Mouse (Mus musculus) adipocyte (in vitro differentiated cells): Measurements from ENCODE around the gene Psmc5.
A peak's percentile ranks its signal among the peaks of the same experiment; 100 is the strongest.

ENCODE experiments used
- DNase-seq: peaks from one replicate; pipeline ENCODE4 v3.0.0-alpha.2; 2016; ENCODE audit warnings: low spot score

Psmc5 gene

DNA sequence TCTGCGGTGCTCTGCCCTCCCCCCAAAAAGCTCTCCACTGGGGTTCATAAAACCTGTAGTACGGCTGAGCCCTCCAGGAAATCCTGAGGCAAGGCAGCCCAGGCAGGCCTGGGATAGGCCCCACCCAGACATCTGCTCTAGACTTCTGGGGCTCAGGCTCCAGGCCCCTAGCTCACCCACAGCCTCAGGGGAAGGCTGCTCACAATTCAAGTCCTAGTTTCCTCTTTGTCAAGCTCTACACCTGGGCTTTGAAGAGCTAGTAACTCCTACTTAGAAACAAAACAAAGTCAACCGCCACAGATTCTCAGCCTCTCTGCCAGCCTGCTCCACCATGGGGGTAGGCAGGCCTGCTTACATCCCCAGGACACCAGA lies 13.1 kb downstream of the Psmc5 start:
- peak; percentile 38 for DNase-seq

DNA sequence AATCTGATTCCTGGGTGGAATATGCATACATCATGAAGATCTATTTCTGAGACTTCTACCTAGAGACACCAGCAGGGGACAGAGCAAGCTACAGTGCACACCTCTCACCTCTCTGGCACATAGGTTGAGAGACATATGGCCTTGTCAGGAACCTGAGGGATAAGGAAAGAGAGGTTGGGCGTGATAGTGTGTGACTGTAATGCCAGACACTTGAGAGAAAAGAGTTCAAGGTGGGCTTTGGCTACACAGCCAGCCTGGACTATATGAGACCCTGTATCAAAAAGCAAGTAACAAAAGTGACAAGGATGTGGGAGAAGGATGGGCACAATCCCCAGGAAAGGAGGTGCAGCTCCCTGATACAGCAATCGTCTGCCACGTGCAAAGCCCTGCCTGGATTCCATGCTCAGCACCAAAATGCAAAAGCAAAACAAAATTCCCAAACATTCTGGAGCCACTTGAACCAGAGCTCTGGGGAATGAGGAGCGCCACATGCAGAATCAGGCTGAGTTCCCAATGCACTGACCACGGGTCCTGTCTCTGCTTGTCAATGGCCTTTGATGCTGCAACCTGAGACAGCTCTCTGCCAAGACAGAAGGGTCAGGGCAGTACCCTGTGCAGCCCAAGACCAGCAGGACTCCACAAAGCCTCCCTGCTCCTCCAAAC lies 15.3 kb downstream of the Psmc5 start:
- peak; percentile 41 for DNase-seq

DNA sequence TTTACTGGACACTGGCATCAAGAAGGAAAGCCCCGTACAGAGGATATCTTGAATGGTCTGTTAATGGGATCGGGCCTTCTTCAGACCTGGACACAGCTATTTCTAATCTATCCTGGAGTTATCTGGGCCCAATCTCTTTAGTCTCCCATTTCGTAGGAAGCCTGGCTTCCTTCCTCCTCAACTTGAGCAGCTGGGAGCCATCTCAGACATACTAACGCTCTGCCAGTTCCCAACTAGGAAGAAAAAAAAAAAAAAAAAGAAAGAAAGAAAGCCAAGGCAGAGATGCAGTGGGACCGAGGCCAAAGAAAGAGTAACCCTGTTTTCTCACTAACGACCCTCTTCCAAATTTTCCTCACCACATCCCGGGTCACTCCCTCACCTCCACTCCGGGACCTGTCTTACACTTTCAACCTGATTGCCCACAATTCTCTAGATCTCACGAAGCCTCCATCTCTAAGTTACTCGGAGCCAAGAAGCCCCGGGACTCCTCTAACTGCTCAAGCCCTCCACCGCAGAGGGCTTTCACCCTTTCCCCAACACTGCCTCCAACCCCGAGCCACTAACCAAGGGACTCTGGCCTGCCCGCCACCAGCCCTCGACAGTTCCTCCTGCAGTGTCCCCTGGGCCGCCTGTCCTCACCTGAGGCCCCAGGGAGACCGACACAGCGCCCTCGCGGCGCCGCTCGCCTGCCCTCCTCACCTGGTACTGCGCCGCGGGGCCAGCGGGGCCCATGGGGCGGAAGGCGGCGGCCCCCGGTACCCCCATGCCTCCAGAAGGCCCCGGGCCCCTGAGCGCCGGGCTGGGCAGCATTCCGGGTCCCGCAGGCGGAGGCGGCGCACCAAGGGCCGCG lies 16.1 kb downstream of the Psmc5 start:
- DNase-seq: peak; percentile 45

DNA sequence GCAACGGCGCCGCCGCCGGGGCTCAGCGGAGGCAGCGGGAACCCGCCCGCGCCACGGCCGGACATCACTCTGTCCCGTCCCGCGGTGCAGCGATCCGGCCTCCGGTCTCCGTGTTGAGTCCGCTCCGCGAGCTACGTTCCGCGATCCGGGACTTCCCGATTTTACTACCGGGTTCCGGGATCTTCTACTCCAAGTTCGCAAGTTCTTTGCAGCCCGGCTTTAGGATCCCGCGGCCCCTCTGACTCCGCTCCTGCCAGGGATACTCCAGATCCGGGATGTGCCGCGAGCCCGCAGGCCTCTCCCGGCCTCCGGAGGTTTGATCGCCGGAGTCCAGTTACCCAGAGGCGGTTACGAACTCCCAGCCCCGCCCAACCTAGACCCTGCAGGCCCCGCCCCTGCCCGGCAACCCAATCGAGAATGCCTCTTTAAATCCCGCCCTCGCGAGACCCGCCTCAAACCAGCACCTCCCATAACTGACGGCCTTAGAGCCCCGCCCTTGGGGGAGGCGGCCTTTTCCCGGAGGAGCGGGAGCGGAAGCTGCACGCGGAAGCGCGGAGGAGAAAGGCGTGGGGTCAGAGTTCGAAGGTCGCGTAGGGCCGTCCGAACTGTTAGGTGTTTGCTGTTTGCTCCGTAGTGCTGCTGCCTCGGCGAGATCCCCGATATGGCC lies 16.8 kb downstream of the Psmc5 start, which contains the start of gene Smarcd2:
TSS of gene Smarcd2 (minus strand) at position 329 of the 667 bp plus-strand sequence.
- DNase-seq: peak; percentile 99

DNA sequence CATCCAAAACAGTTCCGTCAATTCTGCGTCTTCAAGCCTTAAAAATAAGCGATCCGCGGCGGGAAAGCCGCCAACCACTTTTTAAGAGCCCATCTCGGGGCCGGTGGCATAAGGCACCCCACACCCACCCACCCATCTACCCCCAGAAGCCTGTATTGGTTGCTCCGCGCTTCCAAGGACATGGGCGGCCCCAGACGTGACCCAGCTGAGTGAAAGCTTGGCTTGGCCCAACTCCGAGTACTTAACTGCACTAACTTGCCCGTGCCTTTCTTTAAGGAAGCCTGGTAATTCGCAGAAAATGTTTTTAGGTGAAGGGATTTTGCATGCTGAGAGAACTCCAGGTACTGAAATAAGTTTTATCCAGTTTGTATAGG lies 17.3 kb downstream of the Psmc5 start:
- no peak for DNase-seq

DNA sequence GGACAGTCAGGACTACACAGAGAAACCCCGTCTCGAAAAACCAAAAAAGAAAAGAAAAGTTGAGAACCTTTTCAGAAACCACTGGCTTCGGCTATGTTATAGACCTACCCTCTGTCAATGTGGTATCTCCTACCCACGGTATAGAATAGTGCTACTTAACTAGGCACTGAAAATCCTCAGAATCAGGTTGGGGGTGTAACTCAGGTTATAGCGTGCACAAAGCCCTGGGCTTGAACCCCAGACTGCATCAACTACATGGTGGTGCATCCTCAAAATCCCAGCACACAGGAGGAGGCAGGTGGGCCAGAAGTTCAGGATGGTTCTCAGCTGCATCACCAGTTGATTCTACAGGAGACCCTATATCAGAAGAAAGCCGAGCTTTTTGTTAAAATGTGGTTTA lies 17.9 kb downstream of the Psmc5 start:
- no peak for DNase-seq

DNA sequence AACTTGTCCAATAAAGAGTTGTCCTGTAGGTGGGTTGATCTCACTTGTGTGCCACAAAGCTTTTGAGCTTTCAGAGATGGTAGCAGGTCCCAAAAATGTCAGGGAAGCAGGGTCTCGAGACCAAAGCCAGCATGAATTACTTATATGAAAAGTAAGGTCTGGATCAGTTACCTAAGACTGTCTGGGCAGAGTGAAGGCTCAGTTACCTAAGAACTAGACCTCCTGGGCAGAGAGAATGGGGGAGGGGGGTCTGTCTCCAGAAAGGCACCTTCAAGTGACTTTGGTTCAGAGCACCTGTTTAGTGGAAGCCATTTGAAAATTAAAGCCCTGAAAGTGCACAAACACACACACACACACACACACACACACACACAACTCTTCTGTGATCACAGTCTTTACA lies 18.4 kb downstream of the Psmc5 start:
- no peak for DNase-seq

DNA sequence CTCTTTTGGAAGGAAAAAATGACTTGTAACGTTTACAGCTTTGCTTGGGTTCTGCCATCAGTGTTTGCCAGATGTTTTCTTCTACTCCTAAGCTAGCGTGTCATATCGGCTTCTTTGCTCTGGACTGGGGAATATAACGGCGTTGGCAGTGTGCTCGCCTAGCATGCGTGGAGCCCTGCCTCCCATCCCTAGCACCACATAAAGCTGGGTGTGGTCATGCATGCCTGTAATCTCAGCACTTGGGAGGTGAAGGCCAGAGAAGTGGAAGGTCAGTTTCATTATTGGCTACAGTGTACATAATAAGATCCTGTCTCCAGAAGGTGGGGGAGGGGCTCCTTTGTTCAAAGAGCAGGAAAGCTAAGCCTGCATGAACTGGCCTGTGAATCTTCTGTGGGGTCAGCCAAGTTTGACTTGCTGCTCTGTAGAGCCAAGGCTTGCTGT lies 19.0 kb downstream of the Psmc5 start:
- peak; percentile 49 for DNase-seq

DNA sequence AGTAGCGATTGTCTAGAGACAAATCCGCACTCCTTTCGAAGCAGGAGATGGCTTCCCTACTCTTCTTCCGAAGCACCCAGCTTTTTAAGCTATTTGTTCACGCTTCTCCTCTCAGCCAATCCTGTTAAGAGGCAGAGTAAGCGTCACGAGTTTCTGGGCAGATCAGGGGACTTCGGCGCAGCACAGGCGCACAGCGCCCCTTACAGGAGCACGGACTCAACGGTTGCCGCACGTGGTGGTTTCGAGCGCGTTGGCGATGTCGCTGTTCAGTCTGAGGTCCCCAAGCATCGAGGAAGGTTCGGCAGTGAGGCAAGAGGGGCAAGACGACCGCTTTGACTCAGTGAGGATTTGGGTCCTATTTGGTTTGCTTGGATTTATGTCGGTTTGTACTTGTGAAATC lies 20.5 kb downstream of the Psmc5 start, which contains the start of gene Tcam1:
TSS of gene Tcam1 (plus strand) at position 219 of the 400 bp plus-strand sequence.
- no peak for DNase-seq

DNA sequence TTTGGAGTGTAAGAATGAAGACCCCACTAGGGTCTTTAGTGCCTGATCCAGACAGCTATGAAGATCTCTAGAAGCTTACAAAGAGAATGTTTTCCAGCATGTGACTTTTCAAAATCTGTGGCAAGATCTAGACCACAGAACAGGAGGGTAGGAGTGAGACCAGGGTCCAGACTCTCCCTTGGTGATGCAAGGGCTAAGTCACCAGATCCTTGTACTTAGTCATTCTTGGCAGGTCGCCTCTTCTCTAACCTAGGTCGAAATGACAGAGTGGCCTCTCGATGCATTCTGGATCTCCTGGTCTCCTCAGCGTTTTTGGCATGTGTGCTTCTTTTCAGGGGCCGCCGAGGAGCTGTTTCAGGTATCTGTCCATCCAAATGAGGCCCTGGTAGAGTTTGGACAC lies 26.5 kb downstream of the Psmc5 start:
- DNase-seq: no peak

DNA sequence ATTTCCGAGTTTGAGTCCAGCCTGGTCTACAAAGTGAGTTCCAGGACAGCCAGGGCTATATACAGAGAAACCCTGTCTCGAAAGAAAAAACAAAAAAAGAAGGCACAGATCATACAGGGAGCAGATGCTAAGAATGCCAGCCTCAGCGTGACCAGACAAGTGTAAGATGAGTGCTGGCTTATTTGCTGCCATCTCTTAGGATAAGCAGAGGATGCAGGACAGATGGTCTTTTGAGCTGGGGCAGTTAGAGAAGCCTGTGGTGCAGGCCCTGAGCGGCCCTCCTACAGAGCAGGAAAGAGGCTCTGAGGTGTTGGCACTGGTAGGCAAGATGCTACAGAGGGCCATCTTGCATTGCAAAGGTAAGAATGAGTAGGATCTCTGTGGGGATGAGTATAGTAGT lies 27.4 kb downstream of the Psmc5 start:
- no peak for DNase-seq

DNA sequence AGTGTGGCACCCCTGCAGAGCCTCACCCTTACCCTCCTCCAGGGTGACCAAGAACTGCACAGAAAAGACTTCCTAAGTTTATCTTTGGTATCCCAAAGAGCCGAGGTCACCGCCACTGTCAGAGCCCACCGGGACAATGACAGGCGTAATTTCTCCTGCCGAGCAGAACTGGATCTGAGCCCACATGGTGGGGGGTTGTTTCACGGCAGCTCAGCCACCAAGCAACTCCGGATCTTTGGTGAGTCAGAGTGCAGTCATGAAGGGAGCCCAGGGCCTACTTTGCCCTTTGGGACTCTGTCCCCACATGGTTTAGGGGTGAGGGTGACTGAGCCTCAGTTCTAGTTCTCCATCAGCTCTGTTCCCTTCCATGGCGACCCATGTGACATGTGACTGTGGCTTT lies 28.2 kb downstream of the Psmc5 start:
- DNase-seq: no peak

DNA sequence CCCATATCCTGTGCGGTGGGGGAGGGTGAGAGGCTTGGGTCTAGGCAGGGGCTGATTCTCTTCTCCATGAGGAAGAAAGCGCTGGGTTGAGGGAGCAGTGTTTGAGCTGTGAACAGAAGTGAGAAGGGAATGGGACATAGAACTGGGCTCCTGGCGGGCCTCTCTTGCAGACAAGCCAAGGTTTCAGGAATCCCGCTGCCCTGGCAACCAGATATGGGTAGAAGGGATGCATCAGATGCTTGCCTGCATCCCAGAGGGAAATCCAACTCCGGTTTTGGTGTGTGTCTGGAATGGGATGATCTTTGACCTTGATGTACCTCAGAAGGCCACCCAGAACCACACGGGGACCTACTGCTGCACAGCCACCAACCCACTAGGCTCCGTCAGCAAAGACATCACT lies 30.3 kb downstream of the Psmc5 start:
- no peak for DNase-seq

DNA sequence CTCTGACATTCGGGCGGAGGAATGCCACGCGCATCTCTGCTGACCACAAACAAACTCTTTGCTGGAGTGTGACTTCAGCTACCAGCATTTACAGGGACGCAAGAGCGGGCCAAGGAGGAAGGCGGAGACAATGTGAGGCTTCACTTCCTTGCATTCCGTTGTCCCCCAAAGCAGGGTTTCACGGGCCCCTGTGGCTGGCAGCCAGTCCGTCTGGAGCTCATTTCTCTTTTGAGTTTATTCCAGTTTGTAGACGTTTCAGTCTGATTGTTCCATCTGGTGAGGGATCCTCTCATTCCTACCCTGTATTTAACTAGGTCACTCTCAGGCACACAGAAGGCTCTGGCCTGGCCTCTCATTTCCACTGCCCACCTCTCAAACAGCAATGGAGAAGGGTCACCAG lies 31.0 kb downstream of the Psmc5 start:
- DNase-seq: no peak

DNA sequence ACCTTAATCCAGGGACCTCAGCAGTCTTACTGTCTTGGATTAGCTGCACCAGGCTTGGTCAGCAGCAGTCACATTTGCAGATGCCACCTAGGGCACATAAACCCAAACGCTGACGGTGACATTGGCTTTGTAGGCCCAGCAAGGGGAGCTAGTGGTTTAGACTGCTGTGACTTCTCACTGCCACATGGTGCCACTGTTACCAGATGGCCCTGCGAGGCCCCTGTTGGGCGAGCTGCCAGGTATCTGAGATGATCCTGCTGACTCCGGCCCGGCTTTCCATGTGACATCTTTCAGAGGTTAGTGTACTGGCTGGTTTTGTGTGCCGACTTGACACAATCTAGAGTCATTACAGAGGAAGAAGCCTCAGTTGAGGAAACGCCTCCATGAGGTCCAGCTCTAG lies 33.4 kb downstream of the Psmc5 start:
- DNase-seq: peak; percentile 48

DNA sequence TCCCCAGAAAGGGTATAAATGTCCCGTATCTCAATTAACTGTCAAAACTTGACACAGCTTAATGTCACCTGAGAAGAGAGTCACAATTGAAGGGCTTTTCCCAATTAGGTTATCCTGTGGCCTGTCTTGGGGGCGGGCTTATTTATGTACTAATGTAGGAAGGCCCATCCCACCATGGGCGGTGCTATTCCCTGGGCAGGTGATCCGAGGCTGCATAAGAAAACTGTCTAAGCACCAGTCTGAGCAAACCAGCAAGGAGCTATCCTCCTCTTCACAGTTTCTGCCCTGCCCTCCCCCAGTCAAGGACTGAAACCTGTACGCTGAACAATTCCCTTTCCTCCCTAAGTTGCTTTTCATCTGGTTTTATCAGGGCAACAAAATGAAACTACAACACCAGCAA lies 34.4 kb downstream of the Psmc5 start:
- DNase-seq: no peak

DNA sequence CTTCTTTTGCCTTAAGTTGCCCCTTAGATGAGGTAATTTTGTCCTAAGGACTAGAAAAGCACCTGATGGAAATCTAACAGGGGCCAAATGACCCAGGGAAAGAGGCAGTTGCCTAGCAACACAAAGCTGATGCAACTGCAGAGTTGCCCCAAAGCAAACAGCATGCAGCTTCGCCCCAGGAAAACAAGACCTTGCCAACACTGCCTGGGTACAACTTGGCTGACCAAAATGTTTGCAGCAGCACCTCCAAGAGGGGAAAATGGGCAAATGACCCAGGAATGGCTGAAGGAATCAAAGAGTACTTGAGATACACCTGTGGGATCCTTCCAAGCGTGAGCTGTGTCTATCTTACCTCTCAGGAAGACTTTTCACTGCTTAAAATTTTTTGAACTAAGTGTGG lies 35.9 kb downstream of the Psmc5 start:
- DNase-seq: no peak

DNA sequence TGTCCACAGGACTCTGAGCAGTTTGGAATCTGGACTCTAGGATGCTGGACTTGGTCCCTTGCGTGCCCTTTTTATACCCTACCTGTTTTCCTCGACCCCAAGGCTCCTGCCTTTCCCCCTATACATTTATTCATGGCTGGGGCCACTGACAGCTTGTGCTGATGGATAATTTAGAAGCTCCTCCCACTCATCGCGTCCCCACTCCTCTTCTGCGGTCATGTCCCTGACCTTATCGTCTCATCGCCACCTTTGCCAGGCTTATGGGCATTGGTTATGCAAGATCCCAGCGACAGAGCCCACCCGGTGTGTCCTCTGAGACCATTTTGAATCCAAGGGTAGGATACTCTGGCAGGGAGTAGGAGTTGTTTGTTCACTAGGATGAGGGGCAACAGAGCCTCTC lies 45.8 kb downstream of the Psmc5 start, which contains the start of gene Gh:
TSS of gene Gh (minus strand) at position 101 of the 400 bp plus-strand sequence.
- DNase-seq: no peak

DNA sequence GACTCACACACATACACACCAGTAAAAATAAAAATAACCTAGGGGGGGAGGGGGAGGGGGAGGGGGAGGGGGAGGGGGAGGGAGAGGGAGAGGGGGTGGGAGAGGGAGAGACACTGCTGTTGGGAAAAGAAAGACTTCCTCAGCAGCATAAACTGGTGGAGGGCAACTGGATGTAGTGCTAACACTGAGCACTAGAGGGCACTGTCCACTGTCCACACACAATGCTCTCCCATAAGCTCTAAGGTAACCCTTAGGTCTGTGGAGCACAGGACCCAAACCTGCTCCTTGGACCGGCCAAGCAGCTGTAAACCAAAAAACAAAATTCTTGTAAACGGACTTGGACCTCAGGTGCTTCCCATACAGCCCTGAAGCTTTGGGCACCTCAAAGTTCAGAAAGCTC lies 46.7 kb downstream of the Psmc5 start:
- DNase-seq: peak; percentile 76

DNA sequence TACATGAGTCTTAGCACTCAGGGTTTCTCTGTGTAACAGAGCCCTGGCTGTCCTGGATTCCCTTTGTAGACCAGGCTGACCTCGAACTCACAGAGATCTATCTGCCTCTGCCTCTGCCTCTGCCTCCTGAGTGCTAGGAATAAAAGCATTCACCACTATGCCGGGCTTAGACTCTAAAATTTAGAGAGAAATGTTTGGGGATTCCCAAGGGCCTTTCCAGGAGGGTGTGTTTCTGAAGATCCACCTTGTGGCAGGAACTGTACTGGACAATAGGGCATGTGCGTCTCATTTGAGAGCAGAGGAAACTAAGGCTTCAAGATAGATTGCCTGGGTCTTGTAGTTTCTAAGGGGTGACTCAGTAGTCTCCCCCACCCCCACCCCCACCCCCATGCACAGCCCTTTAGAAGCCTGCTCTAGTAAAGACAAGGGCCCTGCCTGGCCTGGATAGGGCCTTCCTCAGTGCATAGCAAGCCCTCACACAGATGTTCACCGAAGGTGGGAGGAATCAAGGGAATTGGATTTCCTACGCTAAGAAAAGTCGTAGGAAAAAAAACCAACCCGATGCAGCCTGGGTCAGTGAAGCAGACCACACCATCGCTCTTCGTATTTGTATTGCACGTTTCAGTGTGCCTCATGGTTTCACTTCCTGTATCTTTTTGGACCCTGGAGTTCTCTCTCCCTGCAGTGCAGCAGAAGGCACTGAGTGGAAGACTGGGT lies 49.6 kb downstream of the Psmc5 start:
- no peak for DNase-seq

DNA sequence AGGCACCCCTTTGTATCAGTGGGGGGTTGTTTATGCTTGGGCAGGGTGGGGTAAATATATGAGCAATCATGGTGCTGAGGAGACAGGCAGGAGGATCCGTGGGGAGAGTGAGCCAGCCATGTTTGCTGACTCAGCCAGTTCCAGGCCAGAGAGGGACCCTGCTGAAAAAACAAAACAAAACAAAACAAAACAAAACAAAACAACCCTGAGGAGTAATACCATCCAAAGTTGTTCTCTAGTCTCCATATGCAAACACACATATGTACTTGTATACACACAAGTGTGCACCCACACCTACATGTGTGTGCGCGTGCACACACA lies 50.1 kb downstream of the Psmc5 start:
- no peak for DNase-seq

DNA sequence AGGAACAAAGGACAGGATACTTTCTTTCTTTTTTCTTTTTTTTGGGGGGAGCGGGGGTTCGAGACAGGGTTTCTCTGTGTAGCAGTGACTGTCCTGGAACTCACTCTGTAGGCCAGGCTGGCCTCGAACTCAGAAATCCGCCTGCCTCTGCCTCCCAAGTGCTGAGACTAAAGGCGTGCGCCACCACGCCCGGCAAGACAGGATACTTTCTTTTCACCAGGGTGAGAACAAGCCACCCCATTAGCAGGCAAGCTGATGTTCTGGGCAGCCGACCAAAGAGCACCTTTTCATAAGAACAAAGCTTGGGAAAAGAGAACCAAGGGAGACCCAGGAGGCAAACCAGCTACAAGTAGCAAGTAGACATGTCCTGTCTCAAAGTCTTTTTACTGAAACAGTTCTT lies 50.8 kb downstream of the Psmc5 start:
- DNase-seq: no peak
